ENCODE assay signal across 8 mouse cellular contexts in the genomic region with DNA sequence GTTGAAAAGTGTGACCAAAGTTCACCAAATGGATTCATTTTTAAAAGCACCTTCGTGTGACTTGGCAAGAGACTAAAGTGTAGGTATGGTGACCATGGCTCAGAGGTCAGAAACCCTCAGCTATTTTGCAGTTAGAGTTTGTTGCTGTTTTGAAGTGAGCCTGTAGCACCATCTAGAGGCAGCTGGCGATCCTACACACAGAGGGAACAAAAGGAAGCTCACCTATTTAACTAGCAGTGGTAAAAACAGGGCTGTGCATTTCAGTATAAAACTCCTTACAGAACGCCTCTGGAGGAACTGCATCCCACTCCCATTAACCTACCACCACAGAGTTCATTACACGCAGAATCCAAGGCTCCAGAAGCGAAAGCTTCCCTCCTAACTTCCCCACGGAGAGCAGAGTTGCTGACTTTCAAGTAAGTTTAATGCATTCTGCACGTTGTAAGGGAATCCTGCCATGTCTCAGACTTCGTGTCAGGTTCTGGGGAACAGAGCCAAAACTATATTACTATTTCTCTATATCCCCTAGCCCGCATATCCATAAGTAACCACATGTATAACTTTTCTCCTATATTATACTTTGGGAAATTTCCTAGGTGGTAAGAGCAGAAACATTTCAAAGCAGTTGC.
A peak's percentile ranks its signal among the peaks of the same experiment; 100 is the strongest.
DNase-seq lines count a peak whose midpoint lies in the region; ATAC-seq and TF ChIP-seq lines count a peak whose summit lies in the region.

No protein-coding gene starts in this region.

- intact Hi-C loops in heart, postnatal 10 days (cut with DNase I), result loop anchor here (5.0 kb wide), 1 partner anchor 1166 kb away; no protein-coding TSS in a partner anchor

- DNase-seq in ES-CJ7 (ENCODE audit: low read depth, low spot score), result peak; percentile 81
- peak; percentile 11 for DNase-seq in adrenal gland, adult 8-10 months
- peak; percentile 73 for DNase-seq in embryonic facial prominence, embryonic 10.5 days (ENCODE audit: low spot score)
- peak; percentile 24 to 51 for DNase-seq in heart, postnatal 10 days
- peak; percentile 71 for DNase-seq in kidney, postnatal 4 days
- DNase-seq in liver, embryonic 14.5 days (ENCODE audit: low read depth in 3 of 3, low spot score in 3 of 3), result peak in 1 of 3 experiments; percentile 0
- peak; percentile 80 to 83 for DNase-seq in right cerebral cortex, adult 2 months (ENCODE audit: low spot score in 2 of 2)
- DNase-seq in thymus, postnatal 36 days, result no peak

- H3K9ac ChIP-seq in liver, embryonic 14.5 days (replicated peaks), result no peak overlapping the region

- H3K27me3 ChIP-seq in embryonic facial prominence, embryonic 10.5 days (replicated peaks; ENCODE audit: low read depth, poor library complexity, severe bottlenecking), result no peaks in the 10 kb centered on the region
- no peaks in the 10 kb centered on the region for H3K27me3 ChIP-seq in liver, embryonic 14.5 days (ENCODE audit: control insufficient read depth, insufficient read depth, low read length)

- H3K4me2 ChIP-seq in liver, embryonic 14.5 days (ENCODE audit: low read depth), result no peak overlapping the region

- peak overlapping the region; percentile 73; the same call in 1 of the 2 replicates for H3K27ac ChIP-seq in embryonic facial prominence, embryonic 10.5 days (replicated peaks)
- no peak overlapping the region for H3K27ac ChIP-seq in liver, embryonic 14.5 days

- H3K4me1 ChIP-seq in embryonic facial prominence, embryonic 10.5 days, result no peaks in the 10 kb centered on the region
- H3K4me1 ChIP-seq in liver, embryonic 14.5 days (replicated peaks; ENCODE audit: control insufficient read depth in 2 of 2, insufficient read depth in 2 of 2, low read length in 1 of 2), result no peaks in the 10 kb centered on the region

- H3K9me3 ChIP-seq in embryonic facial prominence, embryonic 10.5 days, result no peaks in the 10 kb centered on the region
- H3K9me3 ChIP-seq in liver, embryonic 14.5 days (ENCODE audit: control insufficient read depth, low read length), result no peaks in the 10 kb centered on the region

- no peak overlapping the region for H3K4me3 ChIP-seq in embryonic facial prominence, embryonic 10.5 days
- no peak overlapping the region for H3K4me3 ChIP-seq in liver, embryonic 14.5 days (ENCODE audit: insufficient read depth in 1 of 2, low read depth in 2 of 2, low read length in 2 of 2)

- 25% methylated on average over 9 of the region's 9 CpGs for WGBS in embryonic facial prominence, embryonic 10.5 days
- WGBS in liver, embryonic 14.5 days (ENCODE audit: insufficient replicate concordance), result 25% methylated on average over 9 of the region's 9 CpGs

- no peak for ATAC-seq in liver, embryonic 14.5 days (ENCODE audit: insufficient read depth)

- no peaks in the 10 kb centered on the region for H3K36me3 ChIP-seq in embryonic facial prominence, embryonic 10.5 days (replicated peaks)
- H3K36me3 ChIP-seq in liver, embryonic 14.5 days (replicated peaks; ENCODE audit: control insufficient read depth, insufficient read depth, low read depth), result no peaks in the 10 kb centered on the region

- no peak for TF ChIP-seq EP300 in liver, embryonic 14.5 days (IDR thresholded peaks at IDR 0.05; ENCODE audit: low read depth)

- TF ChIP-seq CTCF in liver, embryonic 14.5 days (IDR thresholded peaks at IDR 0.05; ENCODE audit: low read depth), result peak; percentile 54

Comparison
In these comparisons a context has a peak if more than half of its experiments do, and no peak if none do; other contexts are left out.
1. DNase-seq: peak in ES-CJ7 (single experiment), adrenal gland, adult 8-10 months (single experiment), embryonic facial prominence, embryonic 10.5 days (single experiment), heart, postnatal 10 days (2 of 2), kidney, postnatal 4 days (2 of 2) and right cerebral cortex, adult 2 months (2 of 2); none in thymus, postnatal 36 days (0 of 2).